Mouse (Mus musculus): ENCODE results near the gene Olfr1436. TPM values are rescaled to one million over a fixed set of nuclear protein-coding genes. Genes with fewer than 3 reads are reported as not detected.
"Not testable (repeated sequence)": the region's sequence is repeated elsewhere in the genome, so short reads cannot be mapped to it uniquely, and the experiment has no call there.

The Olfr1436 gene
- not detected for total RNA-seq (2022)

GRCm38 (mm10) chr19:12299030-12299429, at the start of gene Olfr1436:
TSS of gene Olfr1436 (minus strand) at chr19:12299130.
- not testable (repeated sequence) for DNase-seq (ENCODE audit: low spot score in 2 of 2)

- DNase-seq (ENCODE audit: low spot score in 2 of 2): no peak
Observed at GRCm38 (mm10) chr19:12335810-12336209, 36.9 kb upstream of the Olfr1436 start, which contains the start of gene Olfr1438-ps1. TSS of gene Olfr1438-ps1 (minus strand) at chr19:12335910.

DNA sequence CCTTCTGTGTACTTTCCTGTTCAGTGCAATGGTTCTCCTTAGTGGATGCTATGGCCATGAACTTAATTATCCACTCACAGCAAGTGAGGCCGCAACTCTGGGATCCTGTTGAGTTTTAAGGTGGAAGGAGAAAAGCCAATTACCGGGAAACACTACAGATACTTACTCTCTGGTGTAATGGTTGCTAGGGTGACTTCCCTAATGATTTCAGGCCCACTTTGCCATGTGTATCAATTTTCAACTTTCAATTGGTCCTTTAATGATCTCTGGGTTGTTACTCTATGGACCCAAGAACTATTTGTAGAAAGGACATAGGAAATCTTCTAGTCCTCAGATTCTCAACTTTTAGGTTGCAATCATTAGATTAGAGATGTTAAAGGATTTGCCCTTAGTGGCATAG, 26.1 kb upstream of the Olfr1436 start, which contains the start of gene Olfr1437:
Olfr1437 (minus strand) TSS at position 101 of the 400 bp plus-strand sequence.
- DNase-seq (ENCODE audit: low spot score in 2 of 2): no peak

- no peak for DNase-seq (ENCODE audit: low spot score in 2 of 2)
Observed at GRCm38 (mm10) chr19:12292979-12293378, 6.0 kb downstream of the Olfr1436 start.

DNA sequence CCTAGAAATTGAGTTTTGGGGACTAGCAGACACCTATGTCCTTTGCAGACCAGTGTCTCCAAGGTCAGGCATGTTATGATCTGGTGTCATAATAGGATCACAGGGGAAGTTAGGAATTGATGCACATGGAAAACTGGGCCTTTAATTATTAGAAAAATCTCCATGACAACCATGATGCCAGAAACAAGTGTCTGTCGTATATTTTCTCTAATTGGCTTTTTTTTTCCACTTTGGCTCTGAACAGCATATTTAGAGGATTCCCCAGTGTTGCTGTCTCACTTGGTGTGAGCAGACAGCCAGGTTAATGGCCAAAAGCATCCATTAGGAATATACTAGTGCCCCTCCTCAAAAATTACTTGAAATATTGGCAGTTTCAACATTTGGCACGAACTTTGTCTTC, 19.4 kb downstream of the Olfr1436 start, which contains the start of gene Olfr1434:
Olfr1434 (plus strand) TSS at position 301 of the 400 bp plus-strand sequence.
- DNase-seq (ENCODE audit: low spot score in 2 of 2): no peak

- no peak for DNase-seq (ENCODE audit: low spot score in 2 of 2)
Observed at GRCm38 (mm10) chr19:12260732-12261131, 38.2 kb downstream of the Olfr1436 start, which contains the start of gene Olfr235. TSS of gene Olfr235 (plus strand) at chr19:12261032.

Other genes with a start within 250 kb of the Olfr1436 start
- not detected for gene Olfr1424, start 236.4 kb downstream of the Olfr1436 start, total RNA-seq (2022)
- not detected for gene Olfr1425, start 221.4 kb downstream of the Olfr1436 start, total RNA-seq (2022)
- gene Olfr1426, start 207.1 kb downstream of the Olfr1436 start, total RNA-seq (2022): not detected
- not detected for gene Olfr1427, start 195.8 kb downstream of the Olfr1436 start, total RNA-seq (2022)
- gene Olfr1428, start 183.2 kb downstream of the Olfr1436 start, total RNA-seq (2022): not detected
- gene Olfr76, start 175.9 kb downstream of the Olfr1436 start, total RNA-seq (2022): not detected
- not detected for gene Olfr1555-ps1, start 129.0 kb downstream of the Olfr1436 start, total RNA-seq (2022)
- not detected for gene Olfr1431, start 98.5 kb downstream of the Olfr1436 start, total RNA-seq (2022)
- gene Olfr1432, start 66.5 kb downstream of the Olfr1436 start, total RNA-seq (2022): not detected
- not detected for gene Olfr262, start 57.5 kb downstream of the Olfr1436 start, total RNA-seq (2022)
- not detected for gene Olfr235, start 38.1 kb downstream of the Olfr1436 start, total RNA-seq (2022)
- not detected for gene Olfr1434, start 19.3 kb downstream of the Olfr1436 start, total RNA-seq (2022)
- gene Olfr1437, start 26.0 kb upstream of the Olfr1436 start, total RNA-seq (2022): not detected
- not detected for gene Olfr1438-ps1, start 36.8 kb upstream of the Olfr1436 start, total RNA-seq (2022)
- not detected for gene Olfr1440, start 88.1 kb upstream of the Olfr1436 start, total RNA-seq (2022)
- gene Olfr1441, start 118.3 kb upstream of the Olfr1436 start, total RNA-seq (2022): not detected
- gene Pfpl, start 128.8 kb upstream of the Olfr1436 start, total RNA-seq (2022): not detected
- 1 to 10 TPM in 2 of 4 experiments, under 1 TPM in 2; 0.53 to 1.4 (median 0.91) TPM for gene Mpeg1, start 161.6 kb upstream of the Olfr1436 start, total RNA-seq (2022)
- gene Dtx4, start 202.3 kb upstream of the Olfr1436 start, total RNA-seq (2022): 1 to 10 TPM; 2.1 to 2.6 (median 2.4) TPM
- 1 to 10 TPM in 3 of 4 experiments, under 1 TPM in 1; 0.92 to 1.9 (median 1.2) TPM for gene Fam111a, start 246.6 kb upstream of the Olfr1436 start, total RNA-seq (2022)

Measured in gastrocnemius, adult 8-10 months (tissue).